Mouse (Mus musculus) heart, adult 2 months (tissue): Measurements from ENCODE around the gene Drg1.
"Not testable (repeated sequence)": the region's sequence is repeated elsewhere in the genome, so short reads cannot be mapped to it uniquely, and the experiment has no call there.

Experiments
- CTCF ChIP-seq: fragments of 200-600 bp; IDR thresholded peaks from 2 replicates; pipeline ENCODE4 v1.8.1; 2022; ENCODE audit warnings: antibody characterized with exemption, mild to moderate bottlenecking, moderate library complexity
- EP300 ChIP-seq: fragments of 200-500 bp; IDR thresholded peaks from 2 replicates; pipeline ENCODE4 v1.6.1; 2011; ENCODE audit warnings: low read depth, low read length, control low read depth; ENCODE audit not compliant: insufficient read depth
- POLR2A ChIP-seq: fragments of 200-500 bp; IDR thresholded peaks from 2 replicates; pipeline ENCODE4 v1.6.1; 2011; ENCODE audit warnings: mild to moderate bottlenecking, low read depth, low read length, control low read depth; ENCODE audit not compliant: insufficient read depth

DNA sequence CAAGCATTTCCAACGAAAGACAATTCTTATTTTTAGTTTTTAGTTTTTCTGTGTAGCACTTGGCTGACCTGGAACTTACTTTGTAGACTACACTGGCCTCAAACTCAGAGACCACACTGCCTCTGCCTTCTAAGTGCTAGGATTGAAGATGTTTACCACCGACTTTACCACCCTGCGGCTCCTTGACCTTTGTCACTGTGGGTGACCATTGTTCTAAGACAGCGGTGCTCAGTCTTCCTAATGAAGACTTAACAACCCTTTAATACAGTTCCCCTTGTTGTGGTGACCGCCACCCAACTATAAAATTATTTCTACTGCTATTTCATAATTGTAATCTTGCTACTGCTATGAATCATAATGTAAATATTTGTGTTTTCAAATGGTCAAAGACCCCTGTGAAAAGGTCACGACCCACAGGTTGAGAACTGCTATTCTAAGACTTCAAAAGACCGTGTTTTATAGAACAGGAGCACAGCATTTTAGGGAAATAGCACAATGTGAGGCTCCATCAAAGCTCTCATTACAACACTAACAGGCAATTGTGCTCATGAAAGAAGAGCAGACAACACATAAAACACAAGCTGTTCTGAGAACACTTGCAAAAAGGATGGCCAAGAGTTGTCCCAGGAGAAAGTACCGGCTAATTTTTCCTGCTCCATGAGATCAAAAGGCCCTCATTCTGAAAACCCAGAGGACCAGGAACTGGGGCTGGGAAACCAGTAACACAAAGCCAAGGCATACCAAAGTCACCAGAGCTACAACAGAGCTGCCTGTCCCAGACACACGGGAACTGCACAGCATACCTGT is 120.7 kb downstream of the Drg1 start:
- not testable (repeated sequence) for TF ChIP-seq POLR2A, CTCF, EP300
